Mouse (Mus musculus): ENCODE data around the gene Krtap12-1.
A peak's percentile ranks its signal among the peaks of the same experiment; 100 is the strongest.
"Not testable (repeated sequence)": the region's sequence is repeated elsewhere in the genome, so short reads cannot be mapped to it uniquely, and the experiment has no call there.

Gene Krtap12-1

DNA sequence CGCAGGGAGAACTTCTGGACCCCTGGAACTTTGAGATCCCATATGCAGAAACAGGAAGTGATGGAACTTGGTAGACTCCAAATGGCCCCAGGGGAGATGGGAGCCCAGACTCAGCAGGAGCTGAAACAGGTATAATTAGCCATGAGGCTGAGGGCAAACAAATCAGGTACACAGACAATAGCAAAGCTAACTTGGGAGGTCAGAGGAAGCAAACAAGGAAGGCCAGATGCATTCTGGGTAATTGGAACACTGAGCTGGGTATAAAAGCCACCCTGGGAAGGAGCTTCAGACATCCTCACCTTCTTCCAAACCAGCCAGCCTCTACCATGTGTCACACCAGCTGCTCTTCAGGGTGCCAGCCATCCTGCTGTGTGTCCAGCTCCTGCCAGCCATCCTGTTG, at the start of gene Krtap12-1:
Krtap12-1 (plus strand) TSS at position 301 of the 400 bp plus-strand sequence.
- not testable (repeated sequence) for DNase-seq (ENCODE audit: low read depth, low spot score)

DNA sequence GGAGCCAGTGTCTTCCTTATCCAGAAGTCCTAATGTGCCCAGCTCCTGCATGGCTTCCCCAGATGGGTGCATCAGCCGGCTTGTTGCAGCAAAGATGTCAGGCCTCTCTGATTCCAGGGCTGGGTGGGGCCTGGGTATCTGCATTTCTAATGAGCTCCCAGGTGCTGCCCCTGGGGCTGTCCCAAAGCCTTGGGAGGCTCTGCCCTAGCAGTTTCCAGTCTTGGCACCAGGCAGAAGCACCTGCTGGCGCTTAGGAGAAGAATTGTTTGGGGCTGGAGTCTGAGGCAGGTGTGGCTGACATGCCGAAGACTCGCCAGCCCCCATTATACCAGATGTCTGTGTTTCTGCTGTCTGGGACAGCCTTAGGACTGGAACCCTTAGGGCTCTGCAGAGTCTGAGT, 49.7 kb upstream of the Krtap12-1 start:
- no peak for DNase-seq (ENCODE audit: low read depth, low spot score)

- no peak for DNase-seq (ENCODE audit: low read depth, low spot score)
Measured at GRCm38 (mm10) chr10:77671519-77671918, 48.9 kb upstream of the Krtap12-1 start.

DNA sequence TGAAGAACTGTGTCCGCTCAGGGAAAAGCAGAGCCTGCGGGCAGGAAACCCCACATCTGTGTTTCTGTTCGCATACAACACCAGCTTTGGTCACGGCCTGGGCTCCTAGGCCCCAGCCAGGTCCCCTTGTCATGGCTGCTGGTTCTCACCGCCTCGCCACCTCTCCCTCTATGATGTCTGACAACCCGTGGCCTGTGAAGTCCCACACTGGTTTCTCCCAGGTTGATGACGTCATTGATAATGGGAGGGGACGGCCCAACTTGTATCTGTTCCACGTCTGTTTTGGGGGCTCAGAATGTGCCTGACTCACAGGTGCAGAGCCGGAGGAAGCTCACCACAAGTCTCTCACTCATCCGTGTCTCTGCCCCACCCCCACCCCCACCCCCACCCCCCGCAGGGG, 46.6 kb upstream of the Krtap12-1 start:
- DNase-seq (ENCODE audit: low read depth, low spot score): no peak

GRCm38 (mm10) chr10:77677562-77677961, 42.8 kb upstream of the Krtap12-1 start:
- DNase-seq (ENCODE audit: low read depth, low spot score): no peak

DNA sequence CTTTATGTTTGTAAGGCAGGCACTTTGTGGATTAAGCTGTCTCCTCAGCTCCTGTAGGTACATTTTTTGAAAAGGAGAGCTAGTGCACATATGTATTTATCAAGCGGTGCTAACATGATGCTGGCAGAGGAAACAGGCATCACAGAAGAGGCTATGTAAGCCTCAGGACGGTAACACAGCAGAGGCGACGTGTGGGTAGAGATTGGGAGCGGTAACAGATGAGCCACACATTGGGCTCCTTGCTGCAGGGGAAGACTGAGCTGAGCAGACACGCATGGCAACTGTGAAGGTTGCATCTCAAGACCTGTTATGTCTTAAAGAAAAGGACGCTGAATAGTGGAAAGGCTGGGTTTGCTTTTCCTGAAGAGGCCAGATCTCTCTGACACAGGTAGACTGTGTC, 37.4 kb upstream of the Krtap12-1 start:
- DNase-seq (ENCODE audit: low read depth, low spot score): no peak

DNA sequence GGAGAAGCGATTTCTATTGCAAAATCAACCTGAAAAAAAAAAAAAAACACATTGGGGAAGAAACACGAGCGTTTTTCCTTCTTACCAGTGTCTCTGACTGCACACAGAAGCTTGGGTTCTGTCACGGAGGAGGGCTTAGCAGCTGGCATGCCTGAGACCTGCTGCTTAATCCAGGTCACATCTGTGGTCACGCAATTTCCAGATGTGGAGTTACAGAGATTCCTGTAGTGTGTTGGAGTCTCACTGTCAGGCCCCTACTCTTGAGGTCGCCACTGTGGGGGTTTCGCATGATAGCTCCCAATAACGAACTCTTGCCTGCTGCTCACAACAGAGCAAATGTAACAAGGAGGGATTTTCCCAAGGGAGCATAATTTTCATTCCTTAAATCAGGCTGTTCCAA, 36.2 kb upstream of the Krtap12-1 start:
- DNase-seq (ENCODE audit: low read depth, low spot score): no peak

DNA sequence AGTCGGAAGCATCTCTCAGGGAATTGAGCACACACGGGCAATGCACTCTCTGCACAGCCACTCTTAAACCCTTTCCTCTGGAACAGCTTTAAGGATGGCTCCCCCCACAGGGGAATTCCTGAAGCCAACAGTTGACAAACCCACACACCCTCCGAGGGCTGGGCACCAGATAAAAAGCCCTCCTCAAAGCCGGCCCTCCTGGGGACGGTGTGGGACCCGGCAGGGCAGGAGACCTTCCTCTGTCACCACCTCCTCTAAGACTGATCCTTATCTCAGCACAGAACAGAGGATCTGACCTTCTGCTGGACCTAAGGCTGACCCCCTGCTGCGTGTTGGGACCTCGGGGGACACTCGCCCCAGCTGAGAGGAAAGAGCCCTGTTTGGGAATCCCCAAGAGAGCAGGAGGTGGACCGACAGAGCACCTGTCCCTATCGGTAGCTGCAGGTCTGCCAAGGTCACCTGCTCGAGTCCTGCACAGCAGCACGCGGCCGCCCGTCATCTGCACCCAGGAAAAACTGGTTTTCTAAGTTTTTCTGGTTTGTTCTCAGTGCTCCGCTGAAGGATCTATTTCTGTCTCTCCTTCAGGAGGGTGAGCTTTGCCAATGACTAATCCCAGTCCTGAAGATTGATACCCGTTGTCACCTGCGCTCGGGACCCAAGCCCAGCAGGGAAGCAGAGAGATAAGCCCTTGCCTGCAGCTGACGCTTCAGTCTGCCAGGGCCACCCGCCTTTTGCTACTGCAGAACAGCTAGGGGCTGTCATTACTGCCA, 34.3 kb upstream of the Krtap12-1 start, which contains the start of gene Tspear:
Tspear (plus strand) TSS at position 675 of the 770 bp plus-strand sequence.
- DNase-seq (ENCODE audit: low read depth, low spot score): no peak

DNA sequence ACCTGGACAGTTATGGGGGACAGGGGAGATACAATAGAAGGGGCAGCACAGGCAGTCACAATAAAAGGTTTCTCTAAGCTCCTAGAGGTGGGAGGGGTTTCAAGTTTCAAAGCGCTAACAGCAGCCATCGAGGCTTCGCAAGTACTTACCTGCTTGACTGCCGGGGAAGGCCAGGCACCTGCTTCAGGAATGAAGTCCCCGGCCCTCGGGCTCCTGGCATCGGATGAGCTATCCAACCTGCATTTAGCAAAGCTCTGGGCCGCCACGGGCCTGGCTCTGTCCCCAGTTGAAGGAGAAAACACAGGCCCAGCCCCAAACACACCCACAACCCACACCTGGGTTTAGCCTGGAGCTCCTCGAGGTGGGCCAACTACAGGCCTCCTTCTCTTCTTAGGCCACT, 33.4 kb upstream of the Krtap12-1 start:
- no peak for DNase-seq (ENCODE audit: low read depth, low spot score)

DNA sequence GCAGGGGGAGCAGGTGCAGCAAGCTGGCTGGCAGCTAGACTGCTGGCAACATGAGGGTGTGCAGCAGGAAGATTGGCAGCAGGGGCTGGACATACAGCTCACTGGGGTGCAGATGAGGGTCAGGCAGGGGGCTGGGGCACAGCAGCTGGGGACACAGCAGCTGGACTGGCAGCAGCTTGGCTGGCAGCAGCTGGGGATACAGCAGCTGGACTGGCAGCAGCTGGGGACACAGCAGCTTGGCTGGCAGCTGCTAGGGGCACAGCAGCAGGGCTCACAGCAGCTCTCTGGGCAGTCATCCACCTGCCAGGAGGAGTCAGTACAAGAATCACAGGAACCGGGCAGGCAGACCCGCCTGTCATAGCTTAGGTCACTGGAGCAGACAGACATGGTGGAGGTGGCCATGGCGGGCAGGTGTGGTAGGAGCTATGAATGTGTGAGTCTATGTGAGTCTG, 30.0 kb upstream of the Krtap12-1 start, which contains the start of gene Gm19402:
Gm19402 (minus strand) TSS at position 402 of the 452 bp plus-strand sequence.
- DNase-seq (ENCODE audit: low read depth, low spot score): not testable (repeated sequence)

DNA sequence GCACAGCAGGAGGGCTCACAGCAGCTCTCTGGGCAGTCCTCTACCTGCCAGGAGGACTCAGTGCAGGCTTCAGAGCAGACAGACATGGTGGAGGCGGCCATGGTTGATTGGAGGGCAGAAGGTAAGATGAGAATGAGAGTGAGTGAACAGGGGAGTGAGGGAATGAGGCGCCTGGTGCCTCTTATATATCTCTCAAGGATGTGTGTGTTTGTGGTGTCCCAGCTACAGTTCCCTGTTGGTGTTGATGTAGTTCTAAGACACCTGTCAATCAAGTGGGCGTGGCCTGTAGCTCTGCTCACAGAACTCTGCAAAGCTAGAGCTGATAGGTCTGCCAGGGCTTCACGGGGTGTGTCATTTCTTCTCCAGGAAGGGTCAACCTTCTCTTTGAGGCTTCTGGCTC, 23.3 kb upstream of the Krtap12-1 start, which contains the start of gene Gm9508:
Gm9508 (minus strand) TSS at position 101 of the 400 bp plus-strand sequence.
- DNase-seq (ENCODE audit: low read depth, low spot score): no peak

- no peak for DNase-seq (ENCODE audit: low read depth, low spot score)
Measured at GRCm38 (mm10) chr10:77706326-77706725, 14.1 kb upstream of the Krtap12-1 start, which contains the start of gene Gm10272. TSS of gene Gm10272 (plus strand) at chr10:77706626.

- no peak for DNase-seq (ENCODE audit: low read depth, low spot score)
Measured at GRCm38 (mm10) chr10:77709831-77710230, 10.6 kb upstream of the Krtap12-1 start.

GRCm38 (mm10) chr10:77711157-77711556, 9.2 kb upstream of the Krtap12-1 start, which contains the start of gene Gm10024:
TSS of gene Gm10024 (plus strand) at chr10:77711457.
- not testable (repeated sequence) for DNase-seq (ENCODE audit: low read depth, low spot score)

DNA sequence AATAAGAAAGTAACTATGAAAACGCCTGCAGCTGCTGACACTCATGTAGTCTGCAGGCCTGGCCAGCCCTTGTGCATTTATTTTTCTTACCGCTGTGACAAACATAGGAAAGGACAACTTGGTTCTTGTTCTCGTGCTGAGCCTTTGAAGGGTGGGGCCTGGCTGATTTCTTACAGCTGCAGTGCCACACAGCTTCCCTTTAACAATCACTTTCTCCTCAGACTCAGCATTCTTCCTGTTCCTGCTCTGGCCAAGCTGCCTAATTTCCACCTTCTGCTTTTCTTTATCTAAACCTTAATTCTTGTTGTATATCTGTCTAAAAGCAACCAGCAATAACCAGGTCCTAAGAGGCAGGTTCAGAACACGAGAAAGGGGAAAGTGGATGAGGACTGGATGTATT, 6.7 kb upstream of the Krtap12-1 start:
- no peak for DNase-seq (ENCODE audit: low read depth, low spot score)

DNA sequence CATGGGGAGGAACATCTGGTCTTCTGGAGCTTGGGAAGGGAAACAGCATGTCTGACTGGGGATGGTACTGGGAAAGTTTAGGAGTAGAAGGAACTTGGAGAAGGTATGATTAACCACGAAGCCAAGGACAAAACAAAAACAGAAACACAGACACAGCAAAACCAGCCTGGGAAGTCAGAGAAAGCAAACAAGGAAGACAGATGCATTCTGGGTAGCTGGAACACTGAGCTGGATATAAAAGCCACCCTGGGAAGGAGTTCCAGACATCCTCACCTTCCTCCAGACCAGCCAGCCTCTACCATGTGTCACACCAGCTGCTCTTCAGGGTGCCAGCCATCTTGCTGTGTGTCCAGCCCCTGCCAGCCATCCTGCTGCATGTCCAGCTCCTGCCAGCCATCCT, 4.9 kb upstream of the Krtap12-1 start, which contains the start of gene Gm10142:
Gm10142 (plus strand) TSS at position 301 of the 400 bp plus-strand sequence.
- no peak for DNase-seq (ENCODE audit: low read depth, low spot score)

DNA sequence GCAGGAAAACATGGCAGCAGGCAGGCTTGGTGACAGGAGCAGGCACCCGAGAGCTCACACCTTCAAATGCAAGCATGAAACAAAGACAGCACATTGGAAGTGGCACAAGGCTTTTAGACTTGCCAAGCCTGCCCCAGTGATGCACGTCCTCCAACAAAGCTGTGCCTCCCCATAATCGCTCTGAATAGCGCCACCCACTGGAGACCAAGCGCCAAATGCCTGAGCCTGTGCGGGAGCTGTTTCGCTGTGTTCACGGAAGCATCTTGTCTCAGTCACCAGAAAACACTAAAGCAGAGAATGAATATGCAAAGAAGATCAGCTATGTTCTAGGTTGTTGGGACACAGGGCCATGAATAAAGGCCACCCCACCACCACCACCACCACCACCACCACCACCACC, 4.5 kb downstream of the Krtap12-1 start:
- DNase-seq (ENCODE audit: low read depth, low spot score): no peak

- no peak for DNase-seq (ENCODE audit: low read depth, low spot score)
Measured at GRCm38 (mm10) chr10:77726186-77726585, 5.8 kb downstream of the Krtap12-1 start, which contains the start of gene Gm10100. TSS of gene Gm10100 (plus strand) at chr10:77726486.

GRCm38 (mm10) chr10:77728280-77728679, 7.9 kb downstream of the Krtap12-1 start:
- DNase-seq (ENCODE audit: low read depth, low spot score): no peak

DNA sequence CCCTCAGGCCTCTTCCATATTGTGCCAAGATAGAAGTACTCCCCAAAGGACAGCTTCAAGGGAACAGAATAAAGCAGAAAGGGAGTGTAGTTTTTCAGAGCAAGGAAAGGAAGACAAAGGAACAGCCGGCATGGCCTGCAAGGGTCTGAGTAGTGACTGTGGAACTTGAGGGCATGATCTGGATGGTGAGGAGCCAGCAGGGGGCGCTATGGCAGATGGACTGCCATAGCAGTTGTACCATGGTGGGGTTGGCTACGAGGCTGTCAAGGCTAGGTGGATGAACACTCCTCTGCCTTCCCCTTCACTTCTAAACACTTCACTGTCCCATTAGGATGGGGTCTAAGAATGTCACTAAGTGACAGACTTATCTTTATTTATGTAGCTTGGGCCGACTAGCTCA, 8.8 kb downstream of the Krtap12-1 start:
- peak; percentile 8 for DNase-seq (ENCODE audit: low read depth, low spot score)

GRCm38 (mm10) chr10:77735928-77736327, 15.5 kb downstream of the Krtap12-1 start:
- no peak for DNase-seq (ENCODE audit: low read depth, low spot score)

- no peak for DNase-seq (ENCODE audit: low read depth, low spot score)
Measured at GRCm38 (mm10) chr10:77738929-77739328, 18.5 kb downstream of the Krtap12-1 start.
